Comparison of ENCODE assay signal across 14 mouse cellular contexts in the genomic region with DNA sequence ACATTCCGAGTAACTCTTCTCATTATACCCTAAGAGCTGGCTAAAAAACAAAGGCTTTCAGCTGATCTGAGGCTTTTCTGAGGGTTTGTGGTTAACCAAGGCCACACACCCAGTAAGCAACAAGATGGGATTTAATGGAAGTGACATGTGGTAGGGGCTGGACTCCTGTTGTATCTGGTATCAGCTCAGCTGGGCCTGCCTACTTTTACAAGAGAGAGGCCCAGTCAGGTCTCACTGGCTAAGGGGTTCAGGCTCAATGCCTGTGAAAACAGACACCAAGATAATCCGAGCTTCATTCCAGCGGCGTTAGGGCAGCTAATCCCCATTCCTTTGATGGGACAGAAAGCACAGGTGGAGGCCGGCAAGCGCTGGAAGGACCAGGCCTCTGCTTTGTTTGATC.
DNase-seq lines count a peak whose midpoint lies in the region; ATAC-seq lines count a peak whose summit lies in the region.
"Had no signal": no experiment of that assay in that cellular context is flagged by ENCODE, and none has a peak within 500 bp of the region (broad histone marks: within the 10 kb centered on the region; RNA-seq: fewer than 3 reads in every experiment).

No protein-coding gene starts in this region.

- H3K9ac ChIP-seq in heart, embryonic 14.5 days (ENCODE audit: low read length) = no peak overlapping the region
- H3K9ac ChIP-seq in embryonic facial prominence, embryonic 15.5 days = no peak overlapping the region
- H3K9ac ChIP-seq in liver, embryonic 13.5 days = peak overlapping the region; percentile 2; the same call in 1 of the 2 replicates
- no peak overlapping the region for H3K9ac ChIP-seq in heart, embryonic 12.5 days

- H3K4me2 ChIP-seq in heart, embryonic 14.5 days (ENCODE audit: low read length) = 0 out of 2 replicates have a peak overlapping the region, but pooled peaks have one; percentile 31
- no peak overlapping the region for H3K4me2 ChIP-seq in embryonic facial prominence, embryonic 15.5 days (replicated peaks)
- H3K4me2 ChIP-seq in liver, embryonic 13.5 days = no peak overlapping the region
- no peak overlapping the region for H3K4me2 ChIP-seq in heart, embryonic 12.5 days

- H3K27ac ChIP-seq in heart, embryonic 14.5 days (replicated peaks in 1 of 2; ENCODE audit: control insufficient read depth in 1 of 2, insufficient read depth in 1 of 2, low read depth in 2 of 2, low read length in 2 of 2) = no peak overlapping the region; a peak in 1 of 4 replicates
- no peak overlapping the region for H3K27ac ChIP-seq in embryonic facial prominence, embryonic 15.5 days (replicated peaks)
- no peak overlapping the region; the same call in 1 of the 2 replicates for H3K27ac ChIP-seq in liver, embryonic 13.5 days
- no peak overlapping the region for H3K27ac ChIP-seq in heart, embryonic 12.5 days (ENCODE audit: poor library complexity, severe bottlenecking)
- H3K27ac ChIP-seq: hindbrain, postnatal 0 days had no signal

- H3K27me3 ChIP-seq in heart, embryonic 14.5 days (ENCODE audit: control insufficient read depth, insufficient read depth, low read length) = no peaks in the 10 kb centered on the region
- H3K27me3 ChIP-seq in embryonic facial prominence, embryonic 15.5 days = peaks cover 3% of the 10 kb centered on the region; the same call in 1 of the 2 replicates
- peaks cover 49% of the 10 kb centered on the region for H3K27me3 ChIP-seq in liver, embryonic 13.5 days
- H3K27me3 ChIP-seq in heart, embryonic 12.5 days (replicated peaks) = no peaks in the 10 kb centered on the region

- WGBS in heart, embryonic 14.5 days = 26% methylated on average over 6 of the region's 6 CpGs
- WGBS in embryonic facial prominence, embryonic 15.5 days = 23% methylated on average over 6 of the region's 6 CpGs
- WGBS in liver, embryonic 13.5 days (ENCODE audit: insufficient replicate concordance) = 30% methylated on average over 6 of the region's 6 CpGs
- WGBS in heart, embryonic 12.5 days = 24% methylated on average over 6 of the region's 6 CpGs

- H3K36me3 ChIP-seq in heart, embryonic 14.5 days (ENCODE audit: control insufficient read depth, insufficient read depth, low read length) = no peaks in the 10 kb centered on the region
- H3K36me3 ChIP-seq in embryonic facial prominence, embryonic 15.5 days = no peaks in the 10 kb centered on the region
- H3K36me3 ChIP-seq in liver, embryonic 13.5 days = no peaks in the 10 kb centered on the region
- H3K36me3 ChIP-seq in heart, embryonic 12.5 days = no peaks in the 10 kb centered on the region

- DNase-seq in heart, postnatal 25 days (ENCODE audit: low spot score) = no peak
- DNase-seq in Muller cell, postnatal 12 days (ENCODE audit: inconsistent ontology term) = peak; percentile 83
- DNase-seq in liver, embryonic 13.5 days = no peak
- no peak for DNase-seq in urinary bladder, postnatal 4 days (ENCODE audit: low spot score in 2 of 2)
- DNase-seq in left cerebral cortex, adult 8-10 months (ENCODE audit: low spot score in 2 of 2) = no peak
- DNase-seq: adrenal gland, adult 8-10 months; cerebellum, adult 11-12 months; right cerebral cortex, postnatal 14 days; thymus, postnatal 25 days had no signal

- no peaks in the 10 kb centered on the region for H3K9me3 ChIP-seq in heart, embryonic 14.5 days (ENCODE audit: control insufficient read depth, low read length)
- no peaks in the 10 kb centered on the region for H3K9me3 ChIP-seq in embryonic facial prominence, embryonic 15.5 days (replicated peaks)
- no peaks in the 10 kb centered on the region for H3K9me3 ChIP-seq in liver, embryonic 13.5 days (replicated peaks)
- H3K9me3 ChIP-seq in heart, embryonic 12.5 days (replicated peaks) = no peaks in the 10 kb centered on the region

- intact Hi-C loops in heart, postnatal 25 days (cut with DNase I) = no loop called here

- H3K4me3 ChIP-seq in heart, embryonic 14.5 days (ENCODE audit: control insufficient read depth in 1 of 2, insufficient read depth in 1 of 2, low read depth in 1 of 2, low read length in 2 of 2) = no peak overlapping the region
- no peak overlapping the region for H3K4me3 ChIP-seq in embryonic facial prominence, embryonic 15.5 days (replicated peaks)
- no peak overlapping the region for H3K4me3 ChIP-seq in liver, embryonic 13.5 days (replicated peaks)
- H3K4me3 ChIP-seq in heart, embryonic 12.5 days = no peak overlapping the region

- ATAC-seq in heart, embryonic 14.5 days (ENCODE audit: insufficient number of reproducible peaks, insufficient read depth, low FRiP score, low read depth) = no peak
- peak; percentile 75; the same call in 1 of the 2 replicates for ATAC-seq in embryonic facial prominence, embryonic 15.5 days (ENCODE audit: insufficient number of reproducible peaks, low FRiP score, low TSS enrichment, low read depth)
- 0 out of 2 replicates have a peak, but pooled peaks have one; percentile 40 for ATAC-seq in liver, embryonic 13.5 days (ENCODE audit: low read depth)
- no peak for ATAC-seq in heart, embryonic 12.5 days (ENCODE audit: insufficient number of reproducible peaks, low FRiP score)
- ATAC-seq: forebrain, embryonic 16.5 days; hindbrain, postnatal 0 days had no signal

- H3K4me1 ChIP-seq in heart, embryonic 14.5 days (ENCODE audit: control insufficient read depth in 2 of 2, insufficient read depth in 2 of 2, low read length in 2 of 2) = peaks cover 13 to 23% of the 10 kb centered on the region in 2 experiments
- peaks cover 13% of the 10 kb centered on the region for H3K4me1 ChIP-seq in embryonic facial prominence, embryonic 15.5 days
- peaks cover 39% of the 10 kb centered on the region for H3K4me1 ChIP-seq in liver, embryonic 13.5 days (replicated peaks)
- peaks cover 25% of the 10 kb centered on the region for H3K4me1 ChIP-seq in heart, embryonic 12.5 days (replicated peaks)

Comparison
In these comparisons a context has a peak if more than half of its experiments do, and no peak if none do; other contexts are left out.
1. ATAC-seq: peak in embryonic facial prominence, embryonic 15.5 days (single experiment) and liver, embryonic 13.5 days (single experiment); none in heart, embryonic 14.5 days (single experiment) and heart, embryonic 12.5 days (single experiment).